Mouse (Mus musculus) liver, embryonic 11.5 days (tissue): ENCODE measurements around the gene Yod1. TPM values are rescaled to one million over a fixed set of nuclear protein-coding genes. Genes with fewer than 3 reads are reported as not detected.

ENCODE experiments used
- ATAC-seq: fragments of 200-750 bp; cut with Nextera tagmentation; replicated peaks from 2 replicates; pipeline ENCODE4 v1.8.0; 2017; ENCODE audit warnings: moderate number of reproducible peaks, mild to moderate bottlenecking, moderate TSS enrichment, moderate library complexity; ENCODE audit not compliant: low FRiP score
- DNase-seq: peaks from one replicate; pipeline ENCODE4 v3.0.0-alpha.2; 2017; ENCODE audit warnings: low spot score
- H3K27ac ChIP-seq: fragments of 300-500 bp; sonication (generic); 2 replicates; pipeline ENCODE4 v1.5.1; 2014; ENCODE audit warnings: mild to moderate bottlenecking, low read depth, low read length, control low read depth
- H3K27me3 ChIP-seq: fragments of 300-500 bp; sonication (generic); replicated peaks from 2 replicates; pipeline ENCODE4 v1.6.1; 2014; ENCODE audit warnings: low read length, mixed read lengths; ENCODE audit not compliant: control insufficient read depth, insufficient read depth
- H3K36me3 ChIP-seq: fragments of 300-500 bp; sonication (generic); 2 replicates; pipeline ENCODE4 v1.6.1; 2014; ENCODE audit warnings: mild to moderate bottlenecking, low read length, moderate library complexity, mixed read lengths; ENCODE audit not compliant: control insufficient read depth, insufficient read depth
- H3K4me1 ChIP-seq: fragments of 300-500 bp; sonication (generic); replicated peaks from 2 replicates; pipeline ENCODE4 v1.6.1; 2014; ENCODE audit warnings: low read length, mixed read lengths; ENCODE audit not compliant: control insufficient read depth, insufficient read depth
- H3K4me2 ChIP-seq: fragments of 300-500 bp; sonication (generic); 2 replicates; pipeline ENCODE4 v1.6.1; 2014; ENCODE audit warnings: mild to moderate bottlenecking, control low read depth, moderate library complexity
- H3K4me3 ChIP-seq: fragments of 300-500 bp; sonication (generic); 2 replicates; pipeline ENCODE4 v1.5.1; 2014; ENCODE audit warnings: low read depth, low read length, control low read depth
- H3K9ac ChIP-seq: fragments of 300-500 bp; sonication (generic); 2 replicates; pipeline ENCODE4 v1.6.1; 2014; ENCODE audit warnings: low read depth, low read length, control low read depth
- H3K9me3 ChIP-seq: fragments of 300-500 bp; sonication (generic); 2 replicates; pipeline ENCODE4 v1.6.1; 2016; ENCODE audit warnings: low read length, inconsistent platforms, mixed read lengths; ENCODE audit not compliant: control insufficient read depth
- WGBS: fragments of 180-500 bp; shearing (Covaris S2); extraction: QIAGEN DNeasy Blood & Tissue Kit; methylation state at CpG from one replicate; pipeline ENCODE4 v1.1.7; 2014; 5-methylcytosine and 5-hydroxymethylcytosine counted together
- polyA plus RNA-seq: library from polyadenylated mRNA; unstranded; fragments of >200 nt; fragmentation: Nextera tagmentation; extraction: Ambion mirVana; gene quantifications from 2 replicates; pipeline ENCODE4 v1.2.1, GENCODE M21; 2014

Yod1 gene
- polyA plus RNA-seq, 1 experiment from 2014 or later, result 26.6 TPM

GRCm38 (mm10) chr1:130769925-130770324 lies 52.8 kb downstream of the Yod1 start:
- Histone ChIP-seq H3K27me3 (no peaks in the 10 kb centered on the region), H3K36me3 (no peaks in the 10 kb centered on the region), H3K9me3 (no peaks in the 10 kb centered on the region), H3K4me1 (no peaks in the 10 kb centered on the region), H3K27ac (no peak overlapping the region), H3K9ac (no peak overlapping the region), H3K4me2 (no peak overlapping the region), H3K4me3 (no peak overlapping the region)
- ATAC-seq (no peak), DNase-seq (no peak)
- WGBS, result 88% methylated on average over 2 of the region's 2 CpGs

- no peak overlapping the region for H3K4me3 ChIP-seq
- no peak overlapping the region for H3K27ac ChIP-seq
- no peaks in the 10 kb centered on the region for H3K27me3 ChIP-seq
- H3K4me1 ChIP-seq, result no peaks in the 10 kb centered on the region
- WGBS, result 84% methylated on average over 4 of the region's 4 CpGs
- H3K9ac ChIP-seq, result no peak overlapping the region
- ATAC-seq (no peak), DNase-seq (no peak)
- no peaks in the 10 kb centered on the region for H3K9me3 ChIP-seq
- no peaks in the 10 kb centered on the region for H3K36me3 ChIP-seq
- H3K4me2 ChIP-seq, result no peak overlapping the region
These were observed 53.4 kb downstream of the Yod1 start for GRCm38 (mm10) chr1:130770487-130770886.

- no peaks in the 10 kb centered on the region for H3K36me3 ChIP-seq
- H3K9ac ChIP-seq, result no peak overlapping the region
- no peaks in the 10 kb centered on the region for H3K27me3 ChIP-seq
- H3K4me2 ChIP-seq, result no peak overlapping the region
- no peak for ATAC-seq
- WGBS, result 66% methylated on average over 3 of the region's 3 CpGs
- no peaks in the 10 kb centered on the region for H3K4me1 ChIP-seq
- no peaks in the 10 kb centered on the region for H3K9me3 ChIP-seq
- H3K27ac ChIP-seq, result no peak overlapping the region
- no peak for DNase-seq
- H3K4me3 ChIP-seq, result no peak overlapping the region
These were observed 53.9 kb downstream of the Yod1 start for GRCm38 (mm10) chr1:130770981-130771494.

Other genes starting within 250 kb of the Yod1 start
- gene Zp3r, start 87.7 kb upstream of the Yod1 start, polyA plus RNA-seq, result not detected in 2 replicates
- gene C4bp, start 55.7 kb upstream of the Yod1 start, polyA plus RNA-seq, result 0.34 and 0.47 TPM in 2 replicates
- gene Gm29427, start 1.5 kb upstream of the Yod1 start, polyA plus RNA-seq, result not detected in 2 replicates
- gene Pfkfb2, start 11.9 kb downstream of the Yod1 start, polyA plus RNA-seq, result 4.9 and 6.1 TPM in 2 replicates
- 7.1 and 7.9 TPM in 2 replicates for gene AA986860, start 14.6 kb downstream of the Yod1 start, polyA plus RNA-seq
- gene Fcamr, start 83.6 kb downstream of the Yod1 start, polyA plus RNA-seq, result not detected in 2 replicates
- gene Pigr, start 109.4 kb downstream of the Yod1 start, polyA plus RNA-seq, result 0.12 and 0.25 TPM in 2 replicates
- not detected in 2 replicates for gene Fcmr, start 148.3 kb downstream of the Yod1 start, polyA plus RNA-seq
- gene Il24, start 170.1 kb downstream of the Yod1 start, polyA plus RNA-seq, result not detected in 2 replicates
- gene Il20, start 194.1 kb downstream of the Yod1 start, polyA plus RNA-seq, result not detected in 2 replicates
- gene Il19, start 222.8 kb downstream of the Yod1 start, polyA plus RNA-seq, result not detected in 2 replicates